Mouse (Mus musculus): Measurements from ENCODE around the gene Dll3.

Dll3 gene

DNA sequence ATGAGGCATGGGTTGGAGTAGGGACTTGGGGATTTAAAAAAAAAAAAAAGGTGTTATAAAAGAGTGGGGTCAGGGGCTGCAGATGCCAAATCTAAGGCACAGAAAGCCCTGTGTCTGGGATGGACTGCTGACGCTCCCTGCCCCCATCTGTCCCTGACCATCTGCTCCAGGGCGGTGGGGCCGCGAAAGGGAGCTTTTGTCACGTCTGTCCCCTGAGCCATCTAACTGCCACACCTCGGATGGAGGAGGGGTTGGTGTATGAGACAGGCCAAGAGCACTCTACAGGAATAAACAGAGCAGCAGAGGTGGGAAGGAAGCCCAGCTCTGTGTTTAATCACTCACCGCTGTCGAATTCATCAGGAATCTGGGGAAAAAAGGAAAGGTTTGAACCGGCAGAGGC is 7.7 kb upstream of the Dll3 start:
- no peak for DNase-seq (ENCODE audit: low read depth)

GRCm38 (mm10) chr7:28306216-28306615 is 4.2 kb upstream of the Dll3 start:
- no peak for DNase-seq (ENCODE audit: low read depth)

DNA sequence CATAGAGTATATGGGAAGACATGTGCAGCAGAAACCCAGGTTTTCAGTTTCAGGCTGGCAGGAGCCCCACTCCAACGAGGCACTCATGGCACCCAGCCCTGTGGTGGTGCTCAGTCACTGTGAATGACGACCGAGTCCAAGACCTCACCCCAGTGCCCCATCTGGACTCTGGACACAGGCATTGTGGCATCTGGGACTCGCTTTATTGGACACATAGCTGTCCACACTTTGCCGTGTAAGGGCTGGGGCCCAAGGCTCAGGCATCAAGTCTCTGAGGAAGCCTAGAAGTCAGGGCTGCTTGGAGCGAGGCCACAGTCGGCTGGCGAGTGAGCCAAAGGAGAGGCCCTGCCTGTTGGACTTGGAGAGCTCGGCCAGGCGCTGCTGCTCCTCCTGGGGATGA is 3.6 kb upstream of the Dll3 start:
- no peak for DNase-seq (ENCODE audit: low read depth)

DNA sequence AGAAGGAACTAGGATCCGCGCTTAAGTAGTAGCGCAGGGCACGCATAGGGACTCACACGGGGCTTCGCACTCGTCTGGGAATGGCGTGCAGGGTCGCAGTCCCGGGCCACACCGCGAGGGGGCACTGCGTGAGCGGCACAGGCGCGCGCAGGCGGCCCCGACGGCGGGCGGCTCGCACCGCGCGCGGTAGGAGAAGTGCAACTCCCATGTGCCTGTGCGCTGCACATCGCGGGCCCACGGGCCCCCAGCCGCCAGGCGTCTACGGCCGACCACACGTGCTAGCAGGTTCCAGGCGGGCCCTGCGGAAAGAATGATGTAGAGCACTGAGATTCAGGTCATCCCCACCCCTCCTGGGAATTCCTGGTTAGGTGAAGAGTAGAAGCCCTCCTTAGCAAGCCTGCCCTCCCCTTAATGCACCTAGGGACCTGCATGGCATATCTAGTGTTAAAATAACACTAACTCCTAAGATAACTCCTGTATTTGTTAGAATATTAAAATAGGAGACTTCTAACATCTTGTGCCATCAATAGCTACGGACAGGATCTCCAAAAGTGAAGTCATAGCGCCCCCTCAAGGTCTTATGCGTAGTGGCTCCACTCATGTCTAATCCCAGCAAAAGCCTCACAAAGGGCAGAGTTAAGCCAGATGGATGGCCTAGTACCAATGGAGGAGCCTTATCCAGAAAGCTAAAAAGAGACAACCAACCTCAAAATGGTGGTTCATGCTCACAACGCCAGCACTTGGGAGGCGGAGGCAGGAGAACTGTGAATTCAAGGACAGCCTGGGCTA is 3.0 kb downstream of the Dll3 start:
- peak; percentile 68 for DNase-seq (ENCODE audit: low read depth)

- DNase-seq (ENCODE audit: low read depth) = peak; percentile 40
Observed at GRCm38 (mm10) chr7:28294481-28294880, 7.6 kb downstream of the Dll3 start.

DNA sequence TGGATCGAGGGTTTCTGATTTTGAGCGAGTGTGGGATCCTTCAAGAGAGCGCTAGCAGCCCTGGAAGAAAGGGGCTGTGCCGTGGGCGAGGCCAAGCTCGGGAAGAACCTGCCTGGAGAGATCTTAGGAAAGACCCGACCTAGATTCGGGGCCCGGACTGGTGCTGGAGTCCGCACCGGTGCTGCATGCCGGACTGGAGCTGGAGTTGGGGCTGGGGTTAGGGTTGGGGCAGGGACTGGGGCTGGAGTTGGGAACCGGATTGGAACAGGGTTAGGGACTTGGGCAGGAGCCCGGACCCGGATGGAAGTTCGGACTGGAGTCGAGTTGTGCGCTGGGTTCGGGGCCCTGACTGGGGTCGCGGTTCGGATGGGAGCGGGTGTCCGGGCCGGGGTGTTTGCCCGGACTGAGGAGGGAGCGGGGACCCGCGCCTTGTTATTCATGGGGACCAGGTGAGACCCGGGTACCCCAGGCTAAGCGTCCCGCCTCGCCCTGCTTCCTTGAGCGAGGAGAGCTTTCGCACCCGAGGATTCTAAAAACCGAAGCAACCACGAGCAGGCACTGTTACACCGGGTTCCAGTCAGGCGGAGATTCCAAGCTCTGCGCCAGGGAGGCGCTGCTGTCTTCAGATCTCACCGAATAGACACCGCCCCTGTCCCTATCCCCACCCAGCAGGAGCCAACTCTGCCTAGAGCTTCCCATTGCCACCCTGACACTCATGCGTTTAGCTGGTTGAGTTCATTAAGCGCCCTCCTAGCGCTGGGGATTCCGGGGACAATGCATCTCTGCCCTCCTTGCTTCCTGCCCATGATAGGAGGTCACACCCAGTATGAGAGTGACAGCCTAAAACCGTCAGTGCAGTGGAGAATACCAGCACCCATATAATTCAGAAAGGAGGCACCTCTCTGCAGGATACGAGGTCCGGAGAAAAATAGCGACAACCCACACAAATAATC is 11.1 kb downstream of the Dll3 start, which contains the start of gene Selenov:
TSS of gene Selenov (minus strand) at position 549 of the 953 bp plus-strand sequence.
- no peak for DNase-seq (ENCODE audit: low read depth)

DNA sequence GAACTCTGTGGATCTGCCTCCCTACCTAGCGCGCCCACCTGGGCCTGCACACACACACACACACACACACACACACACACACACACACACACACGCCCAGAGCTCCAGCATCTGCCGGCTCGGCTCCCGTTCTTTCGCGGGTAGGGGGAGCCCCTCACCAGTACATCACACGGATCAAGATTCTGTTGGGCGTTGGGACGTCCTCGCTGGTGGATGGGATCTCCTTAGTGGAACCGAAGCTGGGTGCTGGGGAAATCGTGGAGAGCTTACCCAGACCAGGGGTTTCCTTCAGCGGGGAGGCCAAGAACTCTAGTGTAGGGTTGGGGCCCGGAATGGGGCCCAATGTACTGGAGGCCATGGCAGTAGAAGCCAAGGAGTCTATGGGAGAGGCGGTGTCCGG is 11.9 kb downstream of the Dll3 start:
- no peak for DNase-seq (ENCODE audit: low read depth)

DNA sequence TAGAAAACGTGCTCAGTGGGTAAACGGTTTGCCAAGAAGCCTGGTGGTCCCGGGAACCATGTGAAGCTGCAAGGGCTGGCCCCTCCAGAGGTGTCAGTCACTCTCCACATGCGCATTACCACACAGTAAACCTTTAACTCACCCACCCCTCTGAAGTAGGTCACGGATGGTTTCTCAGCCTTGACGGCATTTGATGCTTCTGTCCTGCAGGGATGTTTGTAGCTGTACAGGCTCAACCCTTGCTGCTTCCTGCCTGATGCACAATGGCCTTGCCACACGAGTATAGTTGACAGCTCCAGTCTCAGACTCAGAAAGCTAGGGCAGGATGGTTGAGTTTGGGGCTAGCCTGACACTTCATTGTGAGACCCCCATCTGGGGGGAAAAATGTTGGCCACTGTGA is 21.4 kb downstream of the Dll3 start:
- no peak for DNase-seq (ENCODE audit: low read depth)

- no peak for DNase-seq (ENCODE audit: low read depth)
Observed at GRCm38 (mm10) chr7:28278279-28278652, 23.8 kb downstream of the Dll3 start.

- peak; percentile 90 for DNase-seq (ENCODE audit: low read depth)
Observed at GRCm38 (mm10) chr7:28277615-28278278, 24.3 kb downstream of the Dll3 start, which contains the start of gene Eid2b. Gene Eid2b, plus strand, starts transcription at chr7:28277739.

GRCm38 (mm10) chr7:28277237-28277614 is 24.8 kb downstream of the Dll3 start:
- no peak for DNase-seq (ENCODE audit: low read depth)

- no peak for DNase-seq (ENCODE audit: low read depth)
Observed at GRCm38 (mm10) chr7:28271761-28272160, 30.3 kb downstream of the Dll3 start.

DNA sequence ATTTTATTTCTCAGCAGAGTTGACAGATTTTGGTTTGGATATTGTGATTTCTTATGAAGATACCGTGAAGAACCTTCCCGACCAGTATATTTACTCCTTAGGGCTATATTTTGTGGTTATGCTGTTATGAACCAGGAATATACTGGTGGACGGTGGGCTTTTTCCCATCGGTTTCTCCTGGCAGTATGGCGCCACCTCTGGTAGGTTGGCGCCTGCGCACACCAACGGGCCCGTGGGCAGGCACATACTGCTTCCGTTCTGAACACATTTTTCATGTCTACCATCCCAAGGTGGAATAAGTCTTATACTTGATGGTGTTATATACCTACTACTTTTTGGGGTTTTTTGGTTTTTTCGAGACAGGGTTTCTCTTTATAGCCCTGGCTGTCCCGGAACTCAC is 32.7 kb downstream of the Dll3 start:
- DNase-seq (ENCODE audit: low read depth) = no peak

DNA sequence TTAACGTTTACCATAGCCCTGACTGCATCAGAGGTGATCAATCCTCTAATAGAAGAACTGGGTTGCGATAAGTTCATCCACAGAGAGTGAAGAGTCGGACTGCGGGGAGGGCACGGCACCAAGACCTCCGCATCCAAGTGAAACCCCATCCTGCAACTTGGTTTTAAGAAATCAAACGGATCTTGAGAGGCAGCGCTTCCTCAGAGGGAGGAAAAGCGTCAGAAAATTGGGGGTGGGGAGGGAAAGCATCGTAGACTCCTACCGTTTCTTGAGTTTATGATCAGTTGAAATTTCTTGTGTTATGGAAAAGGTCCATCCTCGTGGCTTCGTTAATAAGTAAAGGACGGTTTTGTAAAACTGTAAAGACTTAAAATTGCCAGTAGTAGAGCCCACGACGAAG is 33.5 kb downstream of the Dll3 start:
- no peak for DNase-seq (ENCODE audit: low read depth)

DNA sequence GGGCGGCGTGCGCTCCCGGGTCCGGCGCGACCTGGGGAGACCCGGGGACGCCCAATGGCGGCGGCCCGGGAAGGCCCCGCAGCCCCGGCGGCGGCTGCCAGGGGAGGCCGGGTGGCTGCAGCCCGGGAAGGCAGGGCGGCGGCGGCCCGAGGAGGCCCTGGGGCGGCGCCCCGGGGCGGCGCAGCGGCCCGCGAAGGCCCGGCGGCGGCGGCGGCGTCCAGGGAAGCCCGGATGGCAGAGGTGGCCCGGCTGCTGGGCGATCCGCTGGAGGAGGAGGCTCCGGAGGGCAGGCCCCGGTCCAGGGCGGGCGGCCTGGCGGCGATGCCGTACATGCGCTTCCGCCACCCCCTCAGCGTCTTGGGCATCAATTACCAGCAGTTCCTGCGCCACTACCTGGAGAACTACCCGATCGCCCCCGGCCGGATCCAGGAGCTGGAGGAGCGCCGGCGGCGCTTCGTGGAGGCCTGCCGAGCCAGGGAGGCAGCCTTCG is 34.0 kb downstream of the Dll3 start:
- DNase-seq (ENCODE audit: low read depth) = no peak

- no peak for DNase-seq (ENCODE audit: low read depth)
Observed at GRCm38 (mm10) chr7:28267129-28268041, 34.7 kb downstream of the Dll3 start, which contains the start of gene Eid2. Gene Eid2, plus strand, starts transcription at chr7:28267881.

DNA sequence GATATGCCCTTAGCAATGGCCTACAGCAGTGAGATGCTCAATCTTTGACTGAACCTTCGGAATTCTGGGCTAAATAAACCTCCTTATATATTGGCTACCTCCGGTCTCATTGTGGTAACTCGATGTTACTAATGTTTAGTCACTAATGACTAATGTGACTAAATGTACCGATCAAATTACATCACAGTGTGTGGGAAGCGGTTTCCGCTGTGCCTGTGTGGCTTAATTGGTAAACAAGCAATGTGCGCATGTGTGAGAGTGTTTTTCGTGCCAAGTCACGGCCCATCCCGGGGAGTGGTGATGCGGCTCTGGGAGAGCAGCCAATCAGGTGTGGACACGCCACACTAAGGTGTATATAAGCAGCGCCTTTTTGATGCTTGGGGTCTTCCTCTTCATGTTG is 36.6 kb downstream of the Dll3 start:
- DNase-seq (ENCODE audit: low read depth) = no peak

GRCm38 (mm10) chr7:28263786-28264185 is 38.3 kb downstream of the Dll3 start:
- peak; percentile 76 for DNase-seq (ENCODE audit: low read depth)

GRCm38 (mm10) chr7:28262861-28263260 is 39.2 kb downstream of the Dll3 start:
- no peak for DNase-seq (ENCODE audit: low read depth)

GRCm38 (mm10) chr7:28255476-28255875 is 46.6 kb downstream of the Dll3 start:
- no peak for DNase-seq (ENCODE audit: low read depth)

DNA sequence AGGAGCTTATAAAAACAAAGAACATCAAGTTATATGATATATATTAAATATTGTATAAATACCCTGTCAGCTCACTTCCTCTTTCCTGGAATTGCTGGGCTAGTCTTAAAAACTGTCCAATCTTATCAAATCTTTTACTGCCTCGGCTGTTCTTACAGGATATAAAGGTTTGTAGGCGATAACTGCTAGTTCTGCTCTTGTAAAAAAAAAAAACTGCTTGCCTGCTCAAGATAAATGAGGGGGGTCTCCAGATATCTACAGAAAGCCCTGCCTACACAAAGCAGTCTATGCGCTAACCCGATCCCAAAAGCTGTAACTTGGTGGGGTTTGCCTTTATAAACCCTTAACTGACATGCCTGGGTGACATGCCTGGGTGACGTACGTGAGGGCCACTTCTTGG is 47.4 kb downstream of the Dll3 start:
- DNase-seq (ENCODE audit: low read depth) = no peak

All from c-Kit-positive CD71-positive TER-119-negative erythroid progenitor cells, embryonic 14.5 days (primary cell).